Mouse (Mus musculus) frontal cortex, postnatal 14 days (tissue): Measurements from ENCODE around the gene Golm1.
"Not testable (repeated sequence)": the region's sequence is repeated elsewhere in the genome, so short reads cannot be mapped to it uniquely, and the experiment has no call there.

Experiments used
- DNase-seq, 2 experiments: peaks; one replicate each; pipeline ENCODE4 v3.0.0; 2022; ENCODE audit warnings: low spot score in 2 of 2

Golm1 gene

GRCm38 (mm10) chr13:59592058-59592457 lies 83.6 kb downstream of the Golm1 start:
- DNase-seq: not testable (repeated sequence)

GRCm38 (mm10) chr13:59590691-59591090 lies 84.9 kb downstream of the Golm1 start:
- no peak for DNase-seq

- no peak for DNase-seq
Measured at GRCm38 (mm10) chr13:59589672-59590071, 85.9 kb downstream of the Golm1 start.

- no peak for DNase-seq
Measured at GRCm38 (mm10) chr13:59587201-59587600, 88.4 kb downstream of the Golm1 start.

- peak; percentile 20 to 32 for DNase-seq
Measured at GRCm38 (mm10) chr13:59585648-59586005, 90.0 kb downstream of the Golm1 start.

- peak; percentile 98 to 99 for DNase-seq
Measured at GRCm38 (mm10) chr13:59584947-59585647, 90.5 kb downstream of the Golm1 start, which contains the start of the genes Agtpbp1 and Naa35. Gene Agtpbp1 (minus strand): TSS chr13:59585227. Gene Naa35 (plus strand): TSS chr13:59585259.
